Mouse (Mus musculus): ENCODE measurements around the gene Dusp3. TPM values are rescaled to one million over a fixed set of nuclear protein-coding genes. Genes with fewer than 3 reads are reported as not detected.

The Dusp3 gene
- total and polyA plus RNA-seq, 3 experiments = 18.4 to 35.5 (median 29.8) TPM

DNA sequence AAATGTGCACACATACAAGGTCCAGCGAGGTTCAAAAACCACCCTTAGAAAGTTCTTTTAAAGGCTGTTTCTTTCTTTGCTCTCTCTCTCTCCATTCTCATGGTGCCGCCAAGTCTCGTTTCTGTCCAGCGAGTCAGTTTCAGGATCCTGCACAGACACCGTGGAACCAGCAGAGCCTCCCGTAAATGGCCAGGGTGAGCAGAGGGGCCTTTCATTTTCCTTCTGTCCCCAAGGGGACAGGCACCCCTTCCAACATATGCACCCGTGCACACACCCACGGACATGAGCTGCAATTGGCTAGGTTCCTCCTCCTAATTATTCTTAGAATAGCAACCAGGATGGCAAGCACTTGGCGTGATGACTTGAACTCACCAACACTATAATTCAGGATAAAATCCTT is 13.3 kb downstream of the Dusp3 start:
- no peaks in the 10 kb centered on the region for H3K79me2 ChIP-seq (ENCODE audit: control insufficient read depth, insufficient read depth, low read length, poor library complexity)
- no peaks in the 10 kb centered on the region for H3K36me3 ChIP-seq (ENCODE audit: control insufficient read depth in 1 of 2, insufficient read depth in 2 of 2, low read length in 2 of 2)
- no peak overlapping the region for H3K4me3 ChIP-seq (ENCODE audit: control insufficient read depth in 1 of 2, insufficient read depth in 1 of 2, low read depth in 2 of 2, low read length in 2 of 2)
- no peak for DNase-seq (ENCODE audit: low read depth, low spot score)
- no peaks in the 10 kb centered on the region for H3K9me3 ChIP-seq (replicated peaks; ENCODE audit: insufficient read depth, low read length)
- no peaks in the 10 kb centered on the region for H3K27me3 ChIP-seq (ENCODE audit: control insufficient read depth in 1 of 2, insufficient read depth in 2 of 2, low read length in 2 of 2)
- no peak overlapping the region for H3K9ac ChIP-seq (ENCODE audit: control insufficient read depth, low read depth, low read length, poor library complexity, severe bottlenecking)
- no peaks in the 10 kb centered on the region for H3K4me1 ChIP-seq (ENCODE audit: control insufficient read depth in 1 of 2, insufficient read depth in 2 of 2, low read length in 2 of 2)
- no peak overlapping the region for H3K27ac ChIP-seq (ENCODE audit: control insufficient read depth, low read depth, low read length)
- no peak for TF ChIP-seq TAL1 (IDR thresholded peaks at IDR 0.05; ENCODE audit: low read length)
- TF ChIP-seq RCOR1 (IDR thresholded peaks at IDR 0.05; ENCODE audit: low read depth, low read length) = no peak
- no peak for TF ChIP-seq RAD21 (IDR thresholded peaks at IDR 0.05; ENCODE audit: low read depth, low read length)
- TF ChIP-seq NRF1 (IDR thresholded peaks at IDR 0.05; ENCODE audit: insufficient read depth, low read depth, low read length, poor library complexity, severe bottlenecking) = no peak
- TF ChIP-seq USF1 (IDR thresholded peaks at IDR 0.05; ENCODE audit: low read depth, low read length) = no peak
- TF ChIP-seq KAT2A (conservative IDR thresholded peaks at IDR 0.05; ENCODE audit: low read depth, low read length) = no peak
- TF ChIP-seq GABPA (IDR thresholded peaks at IDR 0.05; ENCODE audit: low read depth, low read length) = no peak
- TF ChIP-seq SIN3A (IDR thresholded peaks at IDR 0.05; ENCODE audit: low read length) = no peak
- TF ChIP-seq NELFE (IDR thresholded peaks at IDR 0.05; ENCODE audit: low read depth, low read length) = no peak
- TF ChIP-seq MEF2A (IDR thresholded peaks at IDR 0.05; ENCODE audit: extremely low read depth, insufficient replicate concordance, low read depth, low read length, poor library complexity, severe bottlenecking) = no peak
- TF ChIP-seq ETS1 (IDR thresholded peaks at IDR 0.05; ENCODE audit: low read depth, low read length) = no peak
- no peak for TF ChIP-seq MYB (IDR thresholded peaks at IDR 0.05; ENCODE audit: low read depth, low read length)
- no peak for TF ChIP-seq BHLHE40 (IDR thresholded peaks at IDR 0.05; ENCODE audit: borderline replicate concordance, low read depth, low read length)

DNA sequence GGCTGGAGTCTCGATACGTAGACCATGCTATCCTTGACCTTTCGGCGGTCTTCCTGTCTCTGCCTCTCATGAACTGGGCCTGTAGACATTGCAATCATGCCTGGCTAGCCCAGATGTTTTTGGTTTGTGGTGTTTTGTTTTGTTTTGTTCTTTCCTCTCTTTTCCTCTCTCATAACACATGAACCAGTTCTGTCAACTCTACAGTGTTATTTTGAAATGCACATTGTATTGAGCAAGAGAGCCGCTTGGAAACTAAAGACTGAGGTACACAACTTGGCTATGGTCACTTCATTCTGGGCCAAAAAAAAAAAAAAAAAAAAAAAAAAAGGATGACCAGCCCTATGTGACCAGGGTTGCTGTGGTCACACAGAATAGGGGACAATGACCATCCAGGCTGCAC is 14.2 kb downstream of the Dusp3 start:
- Histone ChIP-seq H3K27me3 (ENCODE audit: control insufficient read depth in 1 of 2, insufficient read depth in 2 of 2, low read length in 2 of 2) (no peaks in the 10 kb centered on the region), H3K4me1 (ENCODE audit: control insufficient read depth in 1 of 2, insufficient read depth in 2 of 2, low read length in 2 of 2) (no peaks in the 10 kb centered on the region), H3K36me3 (ENCODE audit: control insufficient read depth in 1 of 2, insufficient read depth in 2 of 2, low read length in 2 of 2) (no peaks in the 10 kb centered on the region), H3K4me3 (ENCODE audit: control insufficient read depth in 1 of 2, insufficient read depth in 1 of 2, low read depth in 2 of 2, low read length in 2 of 2) (no peak overlapping the region), H3K9me3 (replicated peaks; ENCODE audit: insufficient read depth, low read length) (no peaks in the 10 kb centered on the region), H3K9ac (ENCODE audit: control insufficient read depth, low read depth, low read length, poor library complexity, severe bottlenecking) (no peak overlapping the region), H3K79me2 (ENCODE audit: control insufficient read depth, insufficient read depth, low read length, poor library complexity) (no peaks in the 10 kb centered on the region), H3K27ac (ENCODE audit: control insufficient read depth, low read depth, low read length) (no peak overlapping the region)
- DNase-seq (ENCODE audit: low read depth, low spot score) = no peak
- TF ChIP-seq UBTF (IDR thresholded peaks at IDR 0.05; ENCODE audit: borderline replicate concordance, insufficient read depth, low read depth, low read length) (no peak), MYB (IDR thresholded peaks at IDR 0.05; ENCODE audit: low read depth, low read length) (no peak), NRF1 (IDR thresholded peaks at IDR 0.05; ENCODE audit: insufficient read depth, low read depth, low read length, poor library complexity, severe bottlenecking) (no peak), ETS1 (IDR thresholded peaks at IDR 0.05; ENCODE audit: low read depth, low read length) (no peak), TBP (IDR thresholded peaks at IDR 0.05; ENCODE audit: low read depth, low read length) (no peak), MAZ (IDR thresholded peaks at IDR 0.05; ENCODE audit: low read depth, low read length) (no peak), ZMIZ1 (IDR thresholded peaks at IDR 0.05; ENCODE audit: low read depth, low read length) (no peak), ZC3H11A (IDR thresholded peaks at IDR 0.05; ENCODE audit: low read depth, low read length) (no peak)

All from MEL (cell line).